Mouse (Mus musculus) naive thymus-derived CD4-positive, alpha-beta T cell, adult 2 months (primary cell): ENCODE data around the gene Eml4.

ENCODE experiments used
- DNase-seq: peaks from one replicate; pipeline ENCODE4 v3.0.0-alpha.2; 2011; ENCODE audit warnings: low read depth

Gene Eml4

DNA sequence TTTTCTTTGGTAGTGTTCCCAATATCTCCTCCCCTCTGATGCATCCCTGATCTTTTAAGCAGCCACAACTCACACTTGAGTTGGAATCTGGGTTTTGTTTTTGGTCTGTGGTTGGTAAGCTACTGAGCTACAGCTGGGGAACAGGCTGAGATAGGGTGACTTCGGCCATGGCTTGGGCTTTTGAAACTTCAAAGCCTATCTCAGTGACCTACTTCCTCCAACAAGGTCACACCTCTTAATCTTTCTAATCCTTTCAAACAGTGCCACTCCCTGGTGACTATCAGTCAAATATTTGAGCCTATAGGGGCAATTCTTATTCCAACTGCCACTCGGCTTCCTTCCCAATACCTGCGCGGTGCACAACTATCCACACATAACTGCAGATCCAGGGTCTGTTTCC lies 149.0 kb downstream of the Eml4 start:
- DNase-seq = no peak

DNA sequence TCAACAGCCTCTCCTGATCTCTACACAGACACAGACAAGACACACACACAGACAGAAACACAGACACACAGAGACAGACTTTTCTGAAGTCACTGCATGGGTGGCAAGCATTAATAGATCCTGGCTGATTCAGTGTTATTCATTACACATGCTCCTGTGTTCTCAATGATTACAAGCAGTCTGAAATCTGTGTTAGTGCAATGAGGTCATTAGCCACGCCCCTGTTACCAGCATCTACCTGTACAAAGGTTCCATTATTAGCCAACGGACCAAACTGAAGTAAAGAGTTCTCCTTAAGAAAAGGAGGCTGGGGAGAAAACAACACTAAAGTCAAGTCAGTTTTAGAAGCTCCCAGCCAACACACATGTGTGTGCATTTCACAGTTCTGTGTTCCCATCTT lies 153.0 kb downstream of the Eml4 start:
- no peak for DNase-seq

GRCm38 (mm10) chr17:83512130-83512529 lies 161.4 kb downstream of the Eml4 start:
- no peak for DNase-seq

GRCm38 (mm10) chr17:83513655-83514212 lies 163.0 kb downstream of the Eml4 start:
- no peak for DNase-seq

DNA sequence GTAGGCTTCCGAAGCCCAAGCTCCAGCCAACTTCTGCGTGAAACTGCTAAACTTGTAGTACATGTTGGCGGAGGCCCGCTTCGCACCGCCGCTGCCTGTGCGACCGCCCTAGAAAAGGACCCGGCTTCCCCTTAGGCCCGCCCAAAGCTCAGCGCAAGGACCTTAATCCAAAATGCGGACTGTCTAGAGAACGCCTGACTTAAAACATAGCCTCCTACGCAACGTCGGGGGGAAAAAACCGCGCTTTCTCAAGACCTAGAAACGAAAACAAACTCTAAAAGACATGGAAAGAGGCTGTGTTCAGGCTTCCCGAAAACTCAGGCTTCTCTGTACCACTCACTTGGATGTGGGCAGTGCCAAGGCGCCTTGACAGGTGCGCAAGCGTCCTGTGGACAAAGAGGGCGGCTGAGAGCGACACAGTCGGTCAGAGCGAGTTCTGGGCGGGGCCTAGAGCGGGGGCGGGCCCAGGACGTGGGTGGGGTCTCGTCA lies 163.5 kb downstream of the Eml4 start:
- DNase-seq = peak; percentile 97

- no peak for DNase-seq
Observed at GRCm38 (mm10) chr17:83517280-83518015, 166.7 kb downstream of the Eml4 start, which contains the start of gene Cox7a2l. Cox7a2l (minus strand) TSS chr17:83517330.

DNA sequence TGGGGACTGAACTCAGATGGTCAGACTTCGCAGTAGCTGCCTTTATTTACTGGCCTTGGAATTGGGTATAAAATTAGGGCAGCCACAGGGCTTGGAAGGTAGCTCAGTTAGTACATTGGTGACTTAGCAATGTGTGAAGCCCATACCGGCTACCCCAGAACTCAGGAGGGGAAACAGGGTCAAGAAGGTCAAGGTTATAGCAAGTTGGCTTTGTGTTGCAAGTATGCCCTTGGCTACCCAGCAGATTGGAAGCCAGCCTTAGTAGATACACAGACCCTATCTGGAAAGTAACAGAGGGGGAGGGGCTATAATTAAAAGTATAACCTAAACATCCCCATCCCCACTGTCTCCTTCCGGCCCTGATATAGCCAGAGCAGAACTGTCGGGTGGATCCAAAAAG lies 171.2 kb downstream of the Eml4 start:
- no peak for DNase-seq

DNA sequence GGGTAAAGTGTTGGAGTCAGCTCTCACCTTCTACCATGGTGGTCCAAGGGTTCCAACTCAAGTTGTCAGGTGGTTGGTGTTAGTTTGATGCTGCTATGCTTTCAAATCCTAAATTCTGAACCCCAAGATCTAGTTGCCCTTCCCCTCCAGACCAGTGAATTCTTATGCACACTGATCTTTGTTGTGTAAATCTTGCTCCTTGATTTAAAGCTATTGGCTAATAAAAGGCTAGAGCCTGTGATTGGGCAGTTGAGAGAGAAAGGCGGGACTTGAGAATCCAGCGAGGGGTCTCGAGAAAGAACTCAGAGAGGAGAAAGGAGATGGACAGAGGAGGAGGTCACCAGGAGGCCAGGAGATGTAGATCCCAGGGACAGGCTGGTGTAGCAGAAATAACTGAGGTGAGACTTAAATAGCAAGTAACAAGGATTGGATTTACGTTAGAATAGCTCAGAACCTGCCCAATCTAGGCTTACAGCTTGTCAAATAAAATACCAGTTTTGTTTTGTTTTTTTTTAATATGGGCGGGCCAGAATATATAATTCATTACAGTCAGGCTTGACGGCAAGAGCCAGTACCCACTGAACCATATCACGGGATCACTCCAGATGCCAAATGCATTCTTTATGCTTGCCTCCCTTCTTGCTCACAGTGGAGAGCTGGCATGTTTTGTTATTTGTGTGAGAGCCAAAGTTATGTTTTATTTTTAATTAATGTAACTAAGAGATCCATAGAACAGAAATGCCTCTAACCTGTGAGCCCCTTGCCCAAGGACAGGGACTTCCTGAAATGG lies 172.1 kb downstream of the Eml4 start:
- no peak for DNase-seq

DNA sequence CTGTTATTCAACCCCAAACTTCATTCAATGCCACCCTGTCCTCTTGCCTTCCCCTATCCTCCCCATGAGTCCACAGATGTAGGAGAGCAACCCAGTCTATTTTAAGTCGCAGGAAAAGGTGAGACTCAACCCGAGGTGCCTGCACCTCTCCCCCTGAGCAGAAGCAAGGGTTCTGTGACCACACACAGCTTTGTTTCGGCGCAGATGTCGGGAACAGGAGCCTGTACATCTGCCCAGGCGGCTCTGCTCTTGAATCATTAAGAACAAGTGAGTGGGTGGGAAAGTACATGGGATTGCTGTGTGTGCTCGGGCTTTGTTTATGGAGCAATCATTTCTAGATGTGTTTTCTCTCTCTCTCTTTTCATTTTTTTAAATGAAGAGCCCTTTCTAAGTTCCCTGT lies 174.0 kb downstream of the Eml4 start:
- peak; percentile 21 for DNase-seq

DNA sequence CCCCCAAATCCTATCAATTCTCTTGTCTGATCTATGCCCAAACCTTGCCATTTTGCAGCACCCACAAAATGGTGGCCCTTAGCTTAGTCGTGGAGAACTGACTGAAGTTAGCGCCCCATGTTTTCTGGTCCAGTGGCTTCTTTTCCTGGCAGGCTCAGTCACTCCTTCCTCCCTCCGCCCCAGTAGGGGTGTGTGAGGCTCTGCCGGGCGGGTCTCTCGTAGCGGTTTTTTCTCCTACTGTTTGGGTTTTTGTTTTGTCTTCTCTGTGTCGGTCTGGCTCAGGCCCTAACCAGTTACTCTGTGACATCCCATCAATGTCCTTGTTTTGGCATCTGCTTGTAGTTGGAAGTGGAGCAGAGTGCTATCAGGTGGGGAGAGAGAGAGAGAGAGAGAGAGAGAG lies 174.9 kb downstream of the Eml4 start:
- DNase-seq = peak; percentile 50

- DNase-seq = peak; percentile 58
Observed at GRCm38 (mm10) chr17:83526091-83526561, 175.4 kb downstream of the Eml4 start.

DNA sequence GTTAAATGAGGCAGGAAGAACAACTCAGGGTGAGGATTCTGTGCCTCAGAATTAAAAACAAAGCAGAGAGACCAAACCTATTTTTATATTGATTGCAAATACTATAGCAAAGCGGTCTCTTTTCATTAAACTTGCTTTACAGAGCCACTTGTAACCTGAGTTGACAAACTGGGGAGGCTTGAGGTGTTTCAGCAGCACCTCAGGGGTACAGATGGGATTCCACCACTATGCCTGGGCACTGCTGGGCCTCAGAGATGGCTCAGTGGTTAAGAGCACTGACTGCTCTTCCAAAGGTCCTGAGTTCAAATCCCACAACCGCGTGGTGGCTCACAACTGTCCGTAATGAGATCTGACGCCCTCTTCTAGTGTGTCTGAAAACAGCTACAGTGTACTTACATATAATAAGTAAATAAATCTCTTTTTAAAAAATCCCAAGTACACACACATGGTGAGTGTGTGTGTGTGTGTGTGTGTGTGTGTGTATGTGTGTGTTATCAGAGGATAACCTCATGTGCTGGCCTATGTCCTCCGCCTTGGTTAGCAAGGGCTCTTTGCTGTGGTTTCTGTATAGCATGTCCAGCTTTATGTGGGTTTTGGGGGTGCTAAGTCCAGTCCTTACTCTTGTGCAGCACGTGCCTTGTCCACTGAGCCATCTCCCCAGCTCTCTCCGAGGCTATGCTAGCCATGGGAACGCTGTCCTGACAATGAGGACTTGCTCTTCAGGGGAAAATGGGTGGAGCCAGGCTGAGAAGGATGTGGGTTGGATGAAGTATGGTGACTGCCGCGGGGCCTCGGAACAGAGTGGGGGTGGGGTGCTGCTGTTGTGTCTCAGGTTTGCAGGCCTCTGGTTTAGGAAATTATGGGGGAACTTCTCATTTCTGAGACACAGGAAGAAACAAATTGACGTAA lies 176.1 kb downstream of the Eml4 start:
- DNase-seq = peak; percentile 88

DNA sequence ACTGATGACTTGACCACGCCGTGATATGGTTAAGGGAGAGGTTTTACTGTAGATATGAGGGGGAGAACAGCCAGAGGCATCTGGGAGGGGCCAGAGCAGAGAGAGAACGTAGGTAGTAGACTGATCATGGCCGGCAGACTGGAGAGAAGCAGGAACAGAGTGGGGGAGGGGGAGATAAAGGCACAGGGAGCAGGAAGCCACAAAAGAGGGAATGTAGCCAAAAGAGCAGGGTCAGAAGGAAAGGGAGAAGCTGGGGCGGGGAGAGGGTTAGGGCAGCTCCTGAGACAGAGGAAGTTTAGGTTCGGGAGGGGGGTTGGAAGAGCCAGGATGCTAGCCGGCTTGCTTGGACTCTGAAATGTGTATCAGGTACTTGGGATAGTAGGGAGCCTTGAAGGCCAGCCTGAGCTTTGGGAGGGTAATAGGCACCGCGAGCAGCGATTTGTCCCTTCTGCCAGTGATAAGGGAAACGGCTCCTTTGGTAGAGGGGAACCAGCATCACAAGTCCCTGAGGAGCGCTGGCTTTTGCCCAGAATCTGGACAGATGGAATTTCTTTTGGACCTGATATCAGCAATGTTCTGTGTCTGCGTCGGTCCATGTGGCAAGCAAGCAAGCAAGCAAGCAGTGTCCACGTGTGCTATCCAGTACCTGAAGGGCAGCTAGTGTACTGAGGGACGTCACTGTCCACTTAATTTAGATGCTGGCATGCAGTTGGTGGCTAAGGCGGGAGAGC lies 177.1 kb downstream of the Eml4 start:
- no peak for DNase-seq
